Mouse (Mus musculus): Measurements from ENCODE around the gene Slc31a2. TPM values are rescaled to one million over a fixed set of nuclear protein-coding genes. Genes with fewer than 3 reads are reported as not detected.

Slc31a2 gene
- total and polyA plus RNA-seq, 3 experiments = 0.08 to 0.25 TPM; not detected in 1

GRCm38 (mm10) chr4:62313641-62314211, 51.4 kb downstream of the Slc31a2 start:
- Histone ChIP-seq H3K9ac (ENCODE audit: control insufficient read depth, low read depth, low read length, poor library complexity, severe bottlenecking) (no peak overlapping the region), H3K79me2 (ENCODE audit: control insufficient read depth, insufficient read depth, low read length, poor library complexity) (no peaks in the 10 kb centered on the region), H3K4me1 (ENCODE audit: control insufficient read depth in 1 of 2, insufficient read depth in 2 of 2, low read length in 2 of 2) (no peaks in the 10 kb centered on the region), H3K36me3 (ENCODE audit: control insufficient read depth in 1 of 2, insufficient read depth in 2 of 2, low read length in 2 of 2) (peaks cover 4 to 14% of the 10 kb centered on the region in 2 experiments), H3K4me3 (ENCODE audit: control insufficient read depth in 1 of 2, insufficient read depth in 1 of 2, low read depth in 2 of 2, low read length in 2 of 2) (no peak overlapping the region), H3K27ac (ENCODE audit: control insufficient read depth, low read depth, low read length) (no peak overlapping the region), H3K27me3 (ENCODE audit: control insufficient read depth in 1 of 2, insufficient read depth in 2 of 2, low read length in 2 of 2) (no peaks in the 10 kb centered on the region), H3K9me3 (replicated peaks; ENCODE audit: insufficient read depth, low read length) (no peaks in the 10 kb centered on the region)
- DNase-seq (ENCODE audit: low read depth, low spot score) = no peak
- TF ChIP-seq USF2 (IDR thresholded peaks at IDR 0.05; ENCODE audit: borderline replicate concordance in 1 of 2, insufficient read depth in 1 of 2, low read depth in 1 of 2, low read length in 2 of 2) (no peak), EP300 (IDR thresholded peaks at IDR 0.05; ENCODE audit: low read depth in 1 of 2, low read length in 2 of 2) (no peak), KAT2A (conservative IDR thresholded peaks at IDR 0.05; ENCODE audit: low read depth, low read length) (no peak), MAX (IDR thresholded peaks at IDR 0.05; ENCODE audit: low read length) (no peak), RCOR1 (IDR thresholded peaks at IDR 0.05; ENCODE audit: low read depth, low read length) (no peak), UBTF (IDR thresholded peaks at IDR 0.05; ENCODE audit: borderline replicate concordance, insufficient read depth, low read depth, low read length) (no peak), USF1 (IDR thresholded peaks at IDR 0.05; ENCODE audit: low read depth, low read length) (no peak), SMC3 (IDR thresholded peaks at IDR 0.05; ENCODE audit: low read depth, low read length) (no peak), ZKSCAN1 (IDR thresholded peaks at IDR 0.05; ENCODE audit: low read depth, low read length) (no peak), CHD2 (IDR thresholded peaks at IDR 0.05; ENCODE audit: low read length) (no peak), BHLHE40 (IDR thresholded peaks at IDR 0.05; ENCODE audit: borderline replicate concordance, low read depth, low read length) (no peak), ELF1 (IDR thresholded peaks at IDR 0.05; ENCODE audit: low read depth, low read length) (no peak), MYC (IDR thresholded peaks at IDR 0.05; ENCODE audit: low read depth, low read length) (no peak), GABPA (IDR thresholded peaks at IDR 0.05; ENCODE audit: low read depth, low read length) (no peak)

GRCm38 (mm10) chr4:62314516-62314915, 52.2 kb downstream of the Slc31a2 start:
- DNase-seq (ENCODE audit: low read depth, low spot score) = no peak
- TF ChIP-seq MAZ (IDR thresholded peaks at IDR 0.05; ENCODE audit: low read depth, low read length) (no peak), TCF12 (IDR thresholded peaks at IDR 0.05; ENCODE audit: low read depth, low read length) (no peak), TBP (IDR thresholded peaks at IDR 0.05; ENCODE audit: low read depth, low read length) (no peak), TAL1 (IDR thresholded peaks at IDR 0.05; ENCODE audit: low read length) (no peak), ELF1 (IDR thresholded peaks at IDR 0.05; ENCODE audit: low read depth, low read length) (no peak), NRF1 (IDR thresholded peaks at IDR 0.05; ENCODE audit: insufficient read depth, low read depth, low read length, poor library complexity, severe bottlenecking) (no peak), ZC3H11A (IDR thresholded peaks at IDR 0.05; ENCODE audit: low read depth, low read length) (no peak), MAX (IDR thresholded peaks at IDR 0.05; ENCODE audit: low read length) (no peak), POLR2A (IDR thresholded peaks at IDR 0.05; ENCODE audit: control insufficient read depth in 1 of 2, insufficient read depth in 1 of 2, low read depth in 1 of 2, low read length in 2 of 2, poor library complexity in 1 of 2) (no peak), POLR2AphosphoS5 (IDR thresholded peaks at IDR 0.05; ENCODE audit: borderline replicate concordance, low read depth, low read length) (no peak), MEF2A (IDR thresholded peaks at IDR 0.05; ENCODE audit: extremely low read depth, insufficient replicate concordance, low read depth, low read length, poor library complexity, severe bottlenecking) (no peak), CHD1 (IDR thresholded peaks at IDR 0.05; ENCODE audit: low read depth, low read length) (no peak), MYB (IDR thresholded peaks at IDR 0.05; ENCODE audit: low read depth, low read length) (no peak), E2F4 (IDR thresholded peaks at IDR 0.05; ENCODE audit: borderline replicate concordance, low read depth, low read length) (no peak)
- Histone ChIP-seq H3K9me3 (replicated peaks; ENCODE audit: insufficient read depth, low read length) (no peaks in the 10 kb centered on the region), H3K27me3 (ENCODE audit: control insufficient read depth in 1 of 2, insufficient read depth in 2 of 2, low read length in 2 of 2) (no peaks in the 10 kb centered on the region), H3K79me2 (ENCODE audit: control insufficient read depth, insufficient read depth, low read length, poor library complexity) (no peaks in the 10 kb centered on the region), H3K27ac (ENCODE audit: control insufficient read depth, low read depth, low read length) (no peak overlapping the region), H3K4me3 (ENCODE audit: control insufficient read depth in 1 of 2, insufficient read depth in 1 of 2, low read depth in 2 of 2, low read length in 2 of 2) (no peak overlapping the region), H3K4me1 (ENCODE audit: control insufficient read depth in 1 of 2, insufficient read depth in 2 of 2, low read length in 2 of 2) (no peaks in the 10 kb centered on the region), H3K9ac (ENCODE audit: control insufficient read depth, low read depth, low read length, poor library complexity, severe bottlenecking) (no peak overlapping the region), H3K36me3 (ENCODE audit: control insufficient read depth in 1 of 2, insufficient read depth in 2 of 2, low read length in 2 of 2) (peaks cover 7 to 14% of the 10 kb centered on the region in 2 experiments)
